Mouse (Mus musculus) lung, postnatal 10 days (tissue): ENCODE results near the gene Dcaf10.
"Not testable (repeated sequence)": the region's sequence is repeated elsewhere in the genome, so short reads cannot be mapped to it uniquely, and the experiment has no call there.

Experiments
- DNase-seq: peaks from one replicate; pipeline ENCODE4 v3.0.0; 2021

Dcaf10 gene

GRCm38 (mm10) chr4:45396211-45396610 lies 54.3 kb downstream of the Dcaf10 start:
- DNase-seq: not testable (repeated sequence)

GRCm38 (mm10) chr4:45398315-45398714 lies 56.4 kb downstream of the Dcaf10 start:
- not testable (repeated sequence) for DNase-seq

DNA sequence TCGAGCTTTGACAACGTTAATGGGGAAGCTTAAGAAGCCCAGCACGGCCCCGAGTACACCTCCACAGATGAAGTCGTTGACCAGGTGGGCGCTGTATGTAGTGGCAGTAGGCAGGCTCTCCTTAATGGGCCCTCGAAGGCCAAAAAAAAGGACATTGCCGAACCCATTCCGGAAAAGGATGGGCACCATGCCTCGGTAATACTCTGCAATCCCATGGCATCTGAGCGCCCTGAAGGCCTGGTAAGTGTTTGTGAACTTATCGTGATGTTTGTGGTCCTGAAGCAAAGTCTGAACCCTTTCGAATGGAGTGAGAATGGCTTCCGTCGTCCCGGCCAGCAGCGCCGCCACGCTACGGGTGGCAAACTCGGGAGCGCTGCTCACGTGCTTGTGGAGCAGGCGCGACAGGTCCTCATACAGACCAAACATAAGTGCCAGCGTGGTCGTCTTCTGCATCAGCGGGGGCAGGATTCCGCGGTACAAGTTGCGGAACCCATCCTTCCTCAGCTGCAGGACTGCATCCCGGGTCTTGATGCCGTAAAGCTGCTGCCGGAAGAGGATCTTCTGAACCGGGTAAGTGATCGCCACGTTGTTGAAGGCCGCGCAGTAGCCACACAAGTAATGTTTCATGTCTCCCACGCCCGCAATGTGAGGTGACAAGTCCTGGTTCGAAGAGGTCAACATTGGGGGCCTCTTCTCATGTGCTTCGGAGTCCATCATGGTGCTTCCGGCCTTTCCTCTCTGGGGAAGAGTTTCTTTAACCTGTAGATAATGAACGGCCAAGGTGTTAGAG lies 57.7 kb downstream of the Dcaf10 start:
- no peak for DNase-seq

DNA sequence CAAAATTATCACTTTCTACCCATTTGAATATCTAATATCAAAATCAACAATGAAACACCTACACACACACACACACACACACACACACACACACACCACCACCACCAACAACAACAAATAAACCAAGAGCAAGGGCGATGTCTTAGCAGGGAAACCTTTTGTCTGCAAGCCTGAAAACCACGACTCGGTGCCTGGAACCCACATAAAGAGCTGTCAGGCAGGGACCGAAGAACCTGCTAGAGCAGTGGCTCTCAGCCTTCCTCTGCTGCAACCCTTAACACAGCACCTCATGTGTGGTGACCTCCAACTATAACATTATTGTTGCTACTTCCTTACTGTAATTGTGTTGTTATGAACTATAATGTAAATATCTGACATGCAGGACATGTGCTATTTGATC lies 60.4 kb downstream of the Dcaf10 start:
- DNase-seq: no peak

DNA sequence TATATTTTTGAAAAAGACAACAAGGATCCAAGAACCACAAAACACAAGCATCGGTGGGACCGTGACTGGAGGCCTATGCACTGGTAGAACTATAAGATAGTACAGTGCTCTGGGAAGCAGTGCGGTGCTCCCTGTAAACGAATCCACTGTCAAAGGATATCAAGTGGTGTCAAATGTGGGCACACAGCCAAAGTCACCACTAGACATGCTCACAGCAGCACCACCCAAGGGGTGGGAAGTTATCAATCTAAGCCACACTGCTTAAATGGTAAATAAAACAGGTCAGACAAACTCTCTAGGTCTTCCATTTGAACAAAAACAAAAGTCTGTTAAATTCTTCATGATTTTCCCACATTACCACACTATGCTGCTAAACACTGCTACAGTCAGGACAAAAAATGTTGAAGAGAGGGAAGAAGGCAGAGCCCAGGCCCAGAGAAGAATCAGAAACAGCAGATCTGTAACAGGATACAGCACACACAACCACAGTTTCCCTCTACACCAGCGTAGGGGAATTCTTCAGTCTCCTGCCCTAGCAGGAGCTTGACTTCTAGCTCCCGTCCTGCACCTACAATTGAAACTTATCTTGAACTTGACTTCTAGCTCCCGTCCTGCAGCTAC lies 61.1 kb downstream of the Dcaf10 start:
- DNase-seq: peak; percentile 62

- DNase-seq: no peak
Measured at GRCm38 (mm10) chr4:45403499-45403878, 61.6 kb downstream of the Dcaf10 start.

GRCm38 (mm10) chr4:45404086-45404485 lies 62.2 kb downstream of the Dcaf10 start:
- DNase-seq: no peak

DNA sequence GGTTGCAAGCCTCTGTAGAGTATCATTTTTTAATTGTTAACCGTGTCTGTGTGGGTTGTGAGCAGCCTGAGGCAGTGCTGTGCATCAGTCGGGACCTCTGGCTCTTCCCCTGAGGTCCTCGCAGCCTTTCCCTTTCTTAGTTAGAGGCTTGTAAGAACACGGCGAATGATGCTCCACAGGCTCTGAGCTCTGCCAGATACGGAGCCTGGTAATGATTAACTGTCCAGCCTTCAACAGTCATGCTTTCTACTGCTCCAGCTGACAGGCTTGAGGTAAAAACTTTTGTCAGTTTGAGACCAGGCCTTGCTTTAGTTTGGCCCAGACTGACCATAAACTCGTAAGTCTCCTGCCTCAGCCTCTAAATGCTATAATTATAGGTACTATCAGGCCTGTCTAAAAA lies 63.4 kb downstream of the Dcaf10 start:
- no peak for DNase-seq

GRCm38 (mm10) chr4:45406397-45406796 lies 64.5 kb downstream of the Dcaf10 start:
- DNase-seq: no peak

DNA sequence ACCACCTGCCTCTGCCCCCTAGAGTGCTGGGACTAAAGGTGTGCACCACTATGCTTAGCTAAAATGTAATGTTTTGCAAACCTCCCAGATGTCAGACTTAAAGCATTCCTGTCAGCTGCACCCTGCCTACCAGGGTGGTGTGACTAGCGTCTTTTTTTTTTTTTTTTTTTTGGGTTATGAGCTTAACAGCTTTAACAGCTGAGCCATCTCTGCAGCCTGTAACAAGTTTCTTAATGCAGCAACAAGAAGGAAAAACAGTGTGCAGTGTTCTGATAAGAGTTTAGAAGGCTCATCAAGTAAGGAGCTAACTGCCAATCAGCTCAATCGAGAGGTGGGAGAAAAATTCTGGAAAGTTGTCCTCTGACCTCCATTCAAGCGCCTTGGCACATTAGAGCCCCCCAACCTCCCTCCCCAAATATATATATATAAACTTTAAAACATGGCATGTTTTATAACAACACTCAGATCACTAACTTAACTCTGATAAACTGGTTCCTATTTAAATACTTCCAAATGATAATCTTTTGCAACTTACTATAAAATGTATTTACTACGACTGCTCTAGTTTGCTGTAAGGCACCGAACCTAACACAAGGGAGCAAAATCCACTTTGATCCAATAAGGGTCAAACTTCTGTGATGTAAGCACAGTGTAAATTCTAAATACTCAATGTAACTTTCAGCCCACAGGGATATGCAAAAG lies 65.3 kb downstream of the Dcaf10 start:
- no peak for DNase-seq

GRCm38 (mm10) chr4:45407703-45408334 lies 65.9 kb downstream of the Dcaf10 start:
- DNase-seq: no peak

GRCm38 (mm10) chr4:45408427-45409132 lies 66.7 kb downstream of the Dcaf10 start, which contains the start of gene Slc25a51:
Slc25a51 (minus strand) TSS chr4:45408766.
- peak; percentile 92 for DNase-seq

GRCm38 (mm10) chr4:45409270-45409669 lies 67.4 kb downstream of the Dcaf10 start:
- DNase-seq: peak; percentile 93

DNA sequence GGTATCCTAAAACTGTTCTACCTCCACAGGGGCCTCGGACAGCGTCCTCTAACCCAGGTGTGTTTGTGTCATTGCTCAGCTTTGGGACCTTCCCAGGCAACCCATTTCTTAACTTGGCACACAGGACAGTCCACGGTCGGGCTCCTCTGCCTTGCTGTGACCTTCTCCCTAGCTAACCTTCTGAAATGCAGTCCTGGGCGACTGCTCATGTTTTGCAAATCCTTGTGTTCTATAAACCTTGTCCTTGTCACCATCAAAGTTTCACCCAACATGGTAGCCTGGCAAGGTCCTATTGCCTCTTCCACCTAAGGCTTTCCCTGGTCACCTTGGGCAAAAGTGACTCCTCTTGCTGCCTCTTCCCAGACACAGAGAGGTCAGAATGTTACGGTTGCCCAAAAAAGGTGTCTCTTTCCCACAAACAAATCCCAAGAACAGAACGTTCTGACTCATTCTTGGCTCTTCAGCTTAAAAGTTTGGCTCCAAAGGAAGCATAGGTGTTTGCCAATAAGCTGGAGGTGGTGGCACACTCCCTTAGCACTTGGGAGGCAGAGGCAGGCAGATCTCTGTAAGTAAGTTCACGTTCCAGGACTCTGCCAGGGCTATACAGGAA lies 69.4 kb downstream of the Dcaf10 start:
- no peak for DNase-seq

- no peak for DNase-seq
Measured at GRCm38 (mm10) chr4:45412433-45413192, 70.7 kb downstream of the Dcaf10 start.

GRCm38 (mm10) chr4:45413674-45414338 lies 71.9 kb downstream of the Dcaf10 start:
- peak; percentile 48 for DNase-seq

- no peak for DNase-seq
Measured at GRCm38 (mm10) chr4:45416314-45416713, 74.4 kb downstream of the Dcaf10 start.

- peak; percentile 81 for DNase-seq
Measured at GRCm38 (mm10) chr4:45418229-45418950, 76.5 kb downstream of the Dcaf10 start.

DNA sequence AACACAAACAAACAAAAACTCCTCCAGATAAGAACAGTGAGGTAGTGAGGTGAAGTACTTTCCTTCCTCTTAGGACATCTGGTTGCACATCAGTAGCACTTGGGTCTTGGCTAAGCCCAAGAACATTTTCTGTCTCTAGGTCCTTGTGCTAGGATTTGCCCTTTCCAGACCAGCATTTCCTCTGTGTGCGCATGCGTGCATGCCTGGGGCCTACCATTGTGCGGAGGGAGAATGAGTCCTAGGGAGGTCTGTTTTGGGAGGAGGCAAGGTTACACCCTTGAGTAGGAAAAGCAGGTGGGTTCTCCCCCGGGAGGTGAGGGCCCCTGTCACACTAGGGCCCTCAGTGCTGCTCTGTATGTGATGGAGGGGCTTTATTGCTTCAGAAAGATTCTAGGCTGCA lies 77.2 kb downstream of the Dcaf10 start:
- DNase-seq: no peak

DNA sequence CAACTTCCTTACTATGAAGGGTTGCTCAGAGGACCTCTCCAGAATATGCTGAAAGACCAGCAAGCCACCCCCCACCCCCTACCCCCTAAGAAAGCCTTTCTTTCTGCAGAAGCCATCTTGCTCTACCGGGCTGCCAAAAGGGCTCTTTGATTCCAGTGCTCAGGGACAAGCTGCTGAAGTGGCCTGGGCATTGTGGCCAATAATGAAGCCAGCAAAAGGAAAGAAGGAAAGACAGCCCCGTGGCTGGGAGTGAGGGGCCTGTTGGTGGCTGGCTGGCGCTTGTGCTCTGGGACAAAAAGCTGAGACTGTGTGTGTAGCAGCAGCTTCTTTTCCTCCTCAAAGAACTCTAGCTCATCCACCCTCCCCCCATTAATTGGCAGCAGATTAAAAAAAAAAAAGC lies 78.8 kb downstream of the Dcaf10 start:
- no peak for DNase-seq
